Mouse (Mus musculus) forebrain, embryonic 11.5 days (tissue): ENCODE results near the gene Mobp. TPM values are rescaled to one million over a fixed set of nuclear protein-coding genes. Genes with fewer than 3 reads are reported as not detected.
A peak's percentile ranks its signal among the peaks of the same experiment; 100 is the strongest.

Experiments
- ATAC-seq: fragments of 200-750 bp; cut with Nextera tagmentation; replicated peaks from 2 replicates; pipeline ENCODE4 v1.8.0; 2017; ENCODE audit warnings: moderate TSS enrichment; ENCODE audit not compliant: low FRiP score
- DNase-seq: peaks from one replicate; pipeline ENCODE4 v3.0.0-alpha.2; 2017; ENCODE audit warnings: low spot score
- H3K27ac ChIP-seq: fragments of 300-500 bp; sonication (generic); 2 replicates; pipeline ENCODE4 v1.5.1; 2014; ENCODE audit warnings: low read depth, low read length
- H3K27me3 ChIP-seq: fragments of 300-500 bp; sonication (generic); 2 replicates; pipeline ENCODE4 v1.6.1; 2014; ENCODE audit warnings: mild to moderate bottlenecking, low read length, mixed read lengths; ENCODE audit not compliant: control insufficient read depth, insufficient read depth
- H3K36me3 ChIP-seq: fragments of 300-500 bp; sonication (generic); 2 replicates; pipeline ENCODE4 v1.6.1; 2014; ENCODE audit warnings: mild to moderate bottlenecking, low read length, moderate library complexity, mixed read lengths; ENCODE audit not compliant: control insufficient read depth, insufficient read depth
- H3K4me1 ChIP-seq: fragments of 300-500 bp; sonication (generic); replicated peaks from 2 replicates; pipeline ENCODE4 v1.6.1; 2014; ENCODE audit warnings: low read length, mixed read lengths; ENCODE audit not compliant: control insufficient read depth, insufficient read depth
- H3K4me2 ChIP-seq: fragments of 300-500 bp; sonication (generic); 2 replicates; pipeline ENCODE4 v1.6.1; 2014; ENCODE audit warnings: low read depth, mild to moderate bottlenecking, low read length, moderate library complexity, mixed read lengths; ENCODE audit not compliant: severe bottlenecking
- H3K4me3 ChIP-seq: fragments of 300-500 bp; sonication (generic); 2 replicates; pipeline ENCODE4 v1.5.1; 2014; ENCODE audit warnings: low read depth, low read length
- H3K9ac ChIP-seq: fragments of 300-500 bp; sonication (generic); 2 replicates; pipeline ENCODE4 v1.6.1; 2014; ENCODE audit warnings: low read length
- H3K9me3 ChIP-seq: fragments of 300-500 bp; sonication (generic); 2 replicates; pipeline ENCODE4 v1.6.1; 2016; ENCODE audit warnings: low read length, mixed read lengths; ENCODE audit not compliant: control insufficient read depth
- WGBS: fragments of 180-500 bp; shearing (Covaris S2); extraction: QIAGEN DNeasy Blood & Tissue Kit; methylation state at CpG from one replicate; pipeline ENCODE4 v1.1.7; 2014; 5-methylcytosine and 5-hydroxymethylcytosine counted together
- polyA plus RNA-seq: library from polyadenylated mRNA; unstranded; fragments of >200 nt; fragmentation: Nextera tagmentation; extraction: Ambion mirVana; gene quantifications from 2 replicates; pipeline ENCODE4 v1.2.1, GENCODE M21; 2014

The Mobp gene
- polyA plus RNA-seq, 1 experiment from 2014 or later, result 1.9 TPM

- 92% methylated on average over 17 of the region's 17 CpGs for WGBS
- no peak overlapping the region for H3K9ac ChIP-seq
- no peaks in the 10 kb centered on the region for H3K4me1 ChIP-seq
- H3K4me3 ChIP-seq, result no peak overlapping the region
- no peak overlapping the region for H3K4me2 ChIP-seq
- no peaks in the 10 kb centered on the region for H3K27me3 ChIP-seq
- no peaks in the 10 kb centered on the region for H3K9me3 ChIP-seq
- H3K27ac ChIP-seq, result no peak overlapping the region
- ATAC-seq (no peak), DNase-seq (no peak)
- H3K36me3 ChIP-seq, result no peaks in the 10 kb centered on the region; the same call in 1 of the 2 replicates
Measured at GRCm38 (mm10) chr9:120114051-120114788, 35.3 kb upstream of the Mobp start.

- 95% methylated on average over 2 of the region's 2 CpGs for WGBS
- Histone ChIP-seq H3K4me3 (no peak overlapping the region), H3K27me3 (no peaks in the 10 kb centered on the region), H3K27ac (0 out of 2 replicates have a peak overlapping the region, but pooled peaks have one; percentile 12), H3K36me3 (no peaks in the 10 kb centered on the region; the same call in 1 of the 2 replicates), H3K4me1 (no peaks in the 10 kb centered on the region), H3K9ac (no peak overlapping the region), H3K4me2 (no peak overlapping the region), H3K9me3 (no peaks in the 10 kb centered on the region)
- DNase-seq (no peak), ATAC-seq (no peak)
Measured at GRCm38 (mm10) chr9:120114789-120115151, 34.7 kb upstream of the Mobp start.

GRCm38 (mm10) chr9:120115580-120115979, 33.9 kb upstream of the Mobp start:
- Histone ChIP-seq H3K9me3 (no peaks in the 10 kb centered on the region), H3K9ac (no peak overlapping the region), H3K27me3 (no peaks in the 10 kb centered on the region), H3K27ac (0 out of 2 replicates have a peak overlapping the region, but pooled peaks have one; percentile 4), H3K4me3 (no peak overlapping the region), H3K4me2 (no peak overlapping the region), H3K36me3 (no peaks in the 10 kb centered on the region; the same call in 1 of the 2 replicates), H3K4me1 (no peaks in the 10 kb centered on the region)
- DNase-seq (no peak), ATAC-seq (no peak)
- WGBS, result 80% methylated on average over 5 of the region's 5 CpGs

GRCm38 (mm10) chr9:120116184-120116624, 33.3 kb upstream of the Mobp start:
- ATAC-seq, result no peak

DNA sequence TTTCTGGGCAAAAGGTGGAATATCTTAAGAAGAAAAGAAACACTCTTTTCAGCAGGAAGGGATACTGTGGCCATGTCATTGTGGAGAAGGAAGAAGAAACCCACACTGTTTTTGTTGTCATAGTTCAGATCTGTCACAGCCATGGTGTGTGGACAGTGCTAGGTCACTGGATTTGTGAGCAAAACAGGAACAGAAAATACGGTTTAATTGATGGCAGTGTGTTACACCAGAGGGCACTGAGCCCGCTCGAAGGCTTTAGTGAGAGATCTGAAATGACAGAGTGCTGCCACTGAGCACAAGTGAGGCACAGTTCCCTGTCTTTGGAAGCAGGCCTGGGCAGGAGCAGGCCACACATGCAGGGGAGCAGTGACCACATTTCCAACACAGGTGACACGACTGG, 31.3 kb upstream of the Mobp start:
- ATAC-seq (no peak), DNase-seq (no peak)
- H3K4me2 ChIP-seq, result no peak overlapping the region
- no peak overlapping the region for H3K4me3 ChIP-seq
- no peak overlapping the region for H3K27ac ChIP-seq
- H3K4me1 ChIP-seq, result no peaks in the 10 kb centered on the region
- no peaks in the 10 kb centered on the region for H3K27me3 ChIP-seq
- H3K9ac ChIP-seq, result no peak overlapping the region
- WGBS, result 84% methylated on average over 4 of the region's 4 CpGs
- H3K36me3 ChIP-seq, result no peaks in the 10 kb centered on the region; the same call in 1 of the 2 replicates
- no peaks in the 10 kb centered on the region for H3K9me3 ChIP-seq

More at GRCm38 (mm10) chr9:120116184-120116624, 33.3 kb upstream of the Mobp start:
- 88% methylated on average over 8 of the region's 8 CpGs for WGBS
- no peak overlapping the region for H3K4me3 ChIP-seq
- H3K27me3 ChIP-seq, result no peaks in the 10 kb centered on the region
- H3K9ac ChIP-seq, result no peak overlapping the region
- no peak overlapping the region for H3K4me2 ChIP-seq
- DNase-seq, result peak; percentile 16
- 0 out of 2 replicates have a peak overlapping the region, but pooled peaks have one; percentile 25 for H3K27ac ChIP-seq
- no peaks in the 10 kb centered on the region for H3K9me3 ChIP-seq
- no peaks in the 10 kb centered on the region; the same call in 1 of the 2 replicates for H3K36me3 ChIP-seq
- H3K4me1 ChIP-seq, result no peaks in the 10 kb centered on the region

DNA sequence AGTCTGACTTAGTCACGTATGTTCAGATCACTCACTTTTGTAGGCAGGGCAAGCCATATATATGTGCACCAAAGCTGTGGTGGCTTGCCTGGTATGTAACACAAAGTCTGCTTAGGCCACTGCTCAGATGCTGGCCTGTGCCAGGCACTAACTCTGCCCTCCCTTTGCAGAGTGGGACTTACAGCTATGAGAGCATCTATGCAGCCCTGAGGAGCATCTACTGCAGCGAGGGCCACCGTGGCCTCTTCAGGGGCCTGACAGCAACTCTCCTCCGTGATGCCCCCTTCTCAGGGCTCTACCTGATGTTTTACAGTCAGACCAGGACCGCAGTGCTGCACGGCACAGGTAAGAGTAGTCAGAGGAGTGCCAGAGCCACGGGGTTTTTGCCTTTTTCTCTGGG, 29.0 kb upstream of the Mobp start:
- no peaks in the 10 kb centered on the region for H3K9me3 ChIP-seq
- no peak overlapping the region for H3K27ac ChIP-seq
- H3K27me3 ChIP-seq, result no peaks in the 10 kb centered on the region
- no peak for ATAC-seq
- WGBS, result 95% methylated on average over 7 of the region's 7 CpGs
- H3K4me1 ChIP-seq, result no peaks in the 10 kb centered on the region
- no peak overlapping the region for H3K4me2 ChIP-seq
- H3K4me3 ChIP-seq, result no peak overlapping the region
- no peak overlapping the region for H3K9ac ChIP-seq
- DNase-seq, result no peak
- no peaks in the 10 kb centered on the region; the same call in 1 of the 2 replicates for H3K36me3 ChIP-seq

- WGBS, result 65% methylated on average over 11 of the region's 11 CpGs
- DNase-seq, result peak; percentile 50
Measured at GRCm38 (mm10) chr9:120126868-120127267, 22.6 kb upstream of the Mobp start.

DNA sequence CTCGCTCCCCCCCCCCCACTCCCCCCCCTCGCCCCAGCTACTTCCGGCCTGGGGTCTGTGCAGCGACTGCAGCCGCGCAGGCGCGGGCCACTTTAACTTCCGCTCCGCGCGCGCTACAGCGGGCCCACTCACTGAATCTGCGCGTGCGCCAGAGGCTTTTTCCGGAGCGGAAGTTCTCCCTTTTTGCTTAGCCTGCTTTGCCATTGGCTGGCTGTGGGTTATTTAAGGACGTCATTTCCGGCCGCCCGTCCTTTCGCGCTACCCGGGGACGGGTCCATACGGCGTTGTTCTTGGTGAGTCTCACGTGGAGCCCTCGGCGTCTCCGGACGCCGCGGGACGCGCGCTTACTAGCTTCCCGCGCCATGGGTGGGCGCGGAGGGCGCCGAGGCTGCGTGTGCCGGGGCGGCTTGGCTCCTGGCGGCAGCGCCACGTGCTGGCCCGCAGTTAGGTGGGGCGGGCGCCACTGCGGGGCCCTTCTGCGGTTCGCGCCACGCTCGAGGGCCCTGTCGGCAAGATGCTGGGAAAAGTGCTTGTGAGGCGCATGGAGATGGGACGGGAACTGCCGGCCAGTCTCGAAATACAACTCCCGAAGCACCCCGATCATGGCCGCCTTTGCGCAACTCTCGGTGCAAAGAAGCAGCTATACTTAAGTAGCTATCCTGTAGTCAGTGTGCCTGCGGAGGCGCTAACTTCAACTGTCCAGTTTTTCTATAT, 21.8 kb upstream of the Mobp start, which contains the start of gene Rpsa:
Gene Rpsa (plus strand): TSS at position 152 of the 714 bp plus-strand sequence.
- no peaks in the 10 kb centered on the region for H3K27me3 ChIP-seq
- ATAC-seq (peak; percentile 97), DNase-seq (peak; percentile 98)
- H3K4me2 ChIP-seq, result peak within 1 kb of the TSS; percentile 87
- H3K9ac ChIP-seq, result peak within 1 kb of the TSS; percentile 98
- peaks cover 15% of the 10 kb centered on the region; the same call in 1 of the 2 replicates for H3K36me3 ChIP-seq
- under 1% methylated on average over 62 of the region's 72 CpGs for WGBS
- H3K4me3 ChIP-seq, result peak within 1 kb of the TSS; percentile 100
- peak within 1 kb of the TSS; percentile 82 for H3K27ac ChIP-seq
- H3K9me3 ChIP-seq, result no peaks in the 10 kb centered on the region
- H3K4me1 ChIP-seq, result peaks cover 12% of the 10 kb centered on the region

More at GRCm38 (mm10) chr9:120126868-120127267, 22.6 kb upstream of the Mobp start:
- Histone ChIP-seq H3K27me3 (no peaks in the 10 kb centered on the region), H3K4me2 (peak overlapping the region; percentile 53), H3K4me1 (peaks cover 12% of the 10 kb centered on the region), H3K9me3 (no peaks in the 10 kb centered on the region), H3K9ac (peak overlapping the region; percentile 58; the same call in 1 of the 2 replicates), H3K36me3 (peaks cover 11% of the 10 kb centered on the region; the same call in 1 of the 2 replicates), H3K27ac (peak overlapping the region; percentile 60; the same call in 1 of the 2 replicates), H3K4me3 (peak overlapping the region; percentile 100)
- no peak; the same call in 1 of the 2 replicates for ATAC-seq
